Mouse (Mus musculus) heart, postnatal 0 days (tissue): ENCODE measurements at regions not wholly inside any gene's neighbourhood (a gene's known extent, or its start where the extent isn't known, plus 50 kb on each side); places are given as distances from the start of the nearest gene placed in this dataset.

Experiments used
- CTCF ChIP-seq: IDR thresholded peaks from 2 replicates; pipeline ENCODE4 v1.5.1; 2016; ENCODE audit warnings: antibody characterized with exemption, control low read depth, low read depth
- EP300 ChIP-seq: IDR thresholded peaks from 2 replicates; pipeline ENCODE4 v1.6.1; 2016; ENCODE audit warnings: antibody characterized with exemption, low read depth

GRCm38 (mm10) chr6:140218789-140219188, 177.5 kb upstream of the Plcz1 start:
- TF ChIP-seq CTCF (no peak), EP300 (no peak)
